Mouse (Mus musculus) lung, adult 2 months (tissue): ENCODE results near the gene Nfkb1. TPM values are rescaled to one million over a fixed set of nuclear protein-coding genes. Genes with fewer than 3 reads are reported as not detected.

ENCODE experiments used
- DNase-seq: peaks from one replicate; pipeline ENCODE4 v3.0.0; 2022
- H3K4me1 ChIP-seq: fragments of 200-500 bp; 2 replicates; pipeline ENCODE4 v1.6.1; 2011; ENCODE audit warnings: low read length; ENCODE audit not compliant: control insufficient read depth, insufficient read depth
- H3K4me3 ChIP-seq: fragments of 200-500 bp; replicated peaks from 2 replicates; pipeline ENCODE3; 2011; ENCODE audit warnings: low read depth, mild to moderate bottlenecking, control low read depth, low read length; ENCODE audit errors: extremely low read depth
- CTCF ChIP-seq: fragments of 200-500 bp; IDR thresholded peaks from 2 replicates; pipeline ENCODE4 v1.5.1; 2011; ENCODE audit warnings: mild to moderate bottlenecking, low read length, control low read depth; ENCODE audit not compliant: insufficient read depth
- POLR2A ChIP-seq: fragments of 200-500 bp; IDR thresholded peaks from 2 replicates; pipeline ENCODE4 v1.6.1; 2011; ENCODE audit warnings: low read depth, mild to moderate bottlenecking, control low read depth, low read length, borderline replicate concordance; ENCODE audit errors: extremely low read depth
- WGBS: fragments of 180-500 bp; shearing (Covaris S2); methylation state at CpG from one replicate; pipeline ENCODE4 v1.1.7; 2018; 5-methylcytosine and 5-hydroxymethylcytosine counted together
- polyA plus RNA-seq: library from polyadenylated mRNA; depleted of rRNA; stranded (reverse); fragments of >200 nt; gene quantifications from 2 replicates; pipeline ENCODE4 v1.2.3, GENCODE M21; 2012

Nfkb1 gene
- polyA plus RNA-seq, 1 experiment = 126 TPM

DNA sequence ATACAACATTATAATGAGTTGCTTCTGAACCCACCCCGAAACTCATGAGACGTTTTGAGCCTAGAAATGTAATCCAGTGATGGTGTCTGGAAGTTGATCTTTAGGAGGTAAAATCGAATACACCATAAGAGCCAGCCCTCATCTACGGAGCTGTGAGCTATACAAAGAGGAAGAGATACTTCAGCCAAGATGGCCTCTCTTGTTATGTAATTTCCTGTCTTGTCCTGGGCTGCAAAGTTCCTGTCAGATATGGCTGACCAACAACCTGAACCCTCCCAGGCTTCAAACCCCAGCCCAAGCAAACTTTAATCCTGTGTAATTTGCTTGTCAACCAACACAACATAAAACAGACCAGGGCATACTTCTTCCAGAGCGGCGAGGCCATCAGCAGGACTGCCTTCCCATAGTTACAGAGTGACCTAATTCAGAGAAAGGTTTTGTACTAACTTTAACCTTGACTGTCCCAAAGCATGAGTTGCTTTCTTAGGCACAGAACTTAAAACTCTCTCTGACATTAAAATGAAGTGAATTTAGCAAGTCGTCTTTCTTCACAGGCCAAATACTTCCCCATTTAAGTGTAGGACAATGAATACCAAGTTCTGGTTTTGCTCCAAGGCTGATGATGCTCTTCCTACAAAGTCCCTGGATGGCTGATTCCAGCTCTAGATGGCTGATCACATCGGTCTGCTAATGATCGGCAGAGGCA lies 63.2 kb downstream of the Nfkb1 start:
- Histone ChIP-seq H3K4me3 (no peak overlapping the region), H3K4me1 (peaks cover 9% of the 10 kb centered on the region; the same call in 1 of the 2 replicates)
- DNase-seq = no peak
- 75% methylated on average over 9 of the region's 9 CpGs for WGBS
- TF ChIP-seq CTCF (no peak), POLR2A (no peak)

DNA sequence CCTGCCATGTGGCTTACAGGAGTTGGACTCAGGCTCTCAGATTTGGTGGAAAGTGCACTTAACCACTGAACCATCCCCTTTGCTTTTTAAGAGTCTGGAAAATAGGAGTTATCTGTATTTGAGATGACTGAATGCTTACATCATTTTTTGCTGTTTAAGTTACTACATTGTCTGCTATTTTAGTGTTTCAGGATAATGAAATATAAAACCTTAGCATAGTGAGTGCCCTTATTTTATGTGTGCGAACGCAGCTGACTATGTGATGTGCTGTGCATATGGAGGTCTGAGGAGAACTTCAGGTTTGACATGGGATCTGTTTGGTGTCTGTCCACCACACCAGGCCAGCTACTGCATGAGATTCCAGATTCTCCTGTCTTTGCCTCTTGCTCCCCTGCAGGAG lies 66.1 kb downstream of the Nfkb1 start:
- no peak for DNase-seq
- no peak for TF ChIP-seq POLR2A
- TF ChIP-seq CTCF = no peak
- H3K4me1 ChIP-seq = peaks cover 5% of the 10 kb centered on the region; the same call in 1 of the 2 replicates
- 97% methylated on average over 2 of the region's 2 CpGs for WGBS
- H3K4me3 ChIP-seq = no peak overlapping the region

DNA sequence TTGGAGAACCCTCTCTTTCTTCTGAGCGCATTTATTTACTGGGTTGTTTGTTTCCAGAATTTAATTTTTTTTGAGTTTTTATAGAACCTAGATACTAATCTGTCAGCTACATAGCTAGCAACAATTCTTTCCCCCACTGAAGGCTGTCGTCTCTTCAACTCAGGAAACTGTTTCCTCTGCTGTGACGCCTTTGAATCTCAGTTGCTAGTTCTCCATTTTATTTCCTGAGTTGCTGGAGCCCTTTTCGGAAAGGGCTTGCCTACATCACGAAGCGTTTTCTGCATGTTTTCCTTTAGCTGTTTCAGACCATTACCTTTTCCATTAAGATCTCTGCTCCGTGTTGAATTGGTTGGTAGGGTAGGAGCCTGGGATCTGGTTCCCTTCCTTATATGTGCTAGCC lies 74.6 kb downstream of the Nfkb1 start:
- DNase-seq = no peak
- TF ChIP-seq POLR2A (no peak), CTCF (no peak)
- no peak overlapping the region for H3K4me3 ChIP-seq
- no peaks in the 10 kb centered on the region; the same call in 1 of the 2 replicates for H3K4me1 ChIP-seq
- 78% methylated on average over 7 of the region's 7 CpGs for WGBS

DNA sequence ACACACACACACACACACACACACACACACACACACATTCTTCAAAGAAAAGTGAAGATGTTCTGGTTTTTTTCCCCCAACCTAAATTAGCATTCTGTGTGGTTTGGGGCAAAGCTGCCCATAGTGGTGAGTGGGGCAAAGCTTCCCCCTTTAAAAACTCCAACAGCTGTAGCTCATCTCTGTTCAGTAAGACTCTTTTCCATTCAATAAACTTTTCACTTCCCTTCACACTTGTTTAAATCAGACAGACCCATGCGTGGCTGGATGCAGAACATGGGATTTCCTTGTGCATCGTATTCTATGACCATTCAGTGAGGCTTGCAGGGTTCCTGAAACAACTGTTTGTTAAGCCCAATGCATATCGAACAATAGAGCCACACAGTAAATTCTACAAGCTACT lies 77.0 kb downstream of the Nfkb1 start:
- DNase-seq = no peak
- Histone ChIP-seq H3K4me3 (no peak overlapping the region), H3K4me1 (no peaks in the 10 kb centered on the region)
- TF ChIP-seq CTCF = no peak
- TF ChIP-seq POLR2A = no peak
- WGBS = 60% methylated on average over 3 of the region's 3 CpGs

DNA sequence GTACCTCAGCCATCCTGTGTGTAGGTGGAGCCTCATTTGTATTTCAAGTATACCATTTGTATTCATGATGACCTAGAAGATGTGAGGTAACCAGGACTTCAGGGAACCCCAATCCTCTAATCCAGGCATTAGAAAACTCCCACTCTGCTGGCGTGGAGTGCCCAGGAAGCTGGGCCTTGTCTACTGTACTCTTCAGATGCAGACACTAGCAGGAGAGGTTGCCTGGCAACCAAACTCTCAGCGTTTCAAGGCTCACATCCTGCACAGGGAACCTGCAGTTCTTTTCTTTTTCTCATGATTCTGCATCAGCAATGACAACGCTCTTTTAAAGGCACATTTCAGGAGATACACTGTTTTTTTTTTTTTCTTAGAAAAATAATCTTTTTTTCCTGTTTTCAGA lies 81.1 kb downstream of the Nfkb1 start:
- no peak for TF ChIP-seq POLR2A
- no peak for TF ChIP-seq CTCF
- H3K4me3 ChIP-seq = no peak overlapping the region
- DNase-seq = no peak
- H3K4me1 ChIP-seq = peaks cover 9% of the 10 kb centered on the region
- 46% methylated on average over 3 of the region's 3 CpGs for WGBS

DNA sequence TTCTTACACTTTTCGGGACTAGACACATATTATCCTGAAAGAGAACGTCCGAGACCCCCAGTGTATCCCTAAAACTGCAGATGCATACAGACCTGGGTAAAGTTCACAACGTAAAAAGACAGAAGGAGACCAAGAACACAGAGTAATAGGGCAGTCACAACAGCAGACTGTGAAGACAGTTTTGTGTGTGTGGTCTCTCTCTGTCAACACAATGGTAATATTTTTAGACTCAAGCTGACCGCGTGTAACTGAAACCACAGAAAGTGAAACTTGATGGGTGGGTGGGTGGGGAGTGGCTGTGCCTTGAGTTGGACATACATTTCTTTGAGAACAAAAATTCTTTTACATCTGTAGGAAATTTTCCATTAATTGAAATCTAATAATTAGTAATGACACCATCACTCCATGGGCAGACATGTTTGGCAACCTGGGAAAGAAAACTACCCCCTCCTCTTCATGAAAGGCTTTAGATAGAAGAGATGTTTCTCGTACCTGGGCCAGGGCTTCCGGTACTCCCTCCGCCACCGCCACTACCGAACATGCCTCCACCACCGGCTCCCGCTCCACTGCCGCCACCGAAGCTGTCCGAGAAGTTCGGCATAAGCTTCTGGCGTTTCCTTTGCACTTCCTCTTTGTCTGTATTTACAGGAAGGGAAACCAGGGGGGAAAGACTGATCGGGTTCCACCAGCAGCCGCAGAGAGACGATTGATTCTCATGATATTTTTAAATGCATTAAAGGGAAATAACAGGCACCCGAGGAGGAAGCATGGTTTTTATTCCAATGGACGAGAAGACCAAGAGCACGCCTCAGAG lies 83.5 kb downstream of the Nfkb1 start:
- TF ChIP-seq CTCF (no peak), POLR2A (no peak)
- H3K4me1 ChIP-seq = peaks cover 13% of the 10 kb centered on the region
- WGBS = 31% methylated on average over 24 of the region's 24 CpGs
- H3K4me3 ChIP-seq = peak overlapping the region; percentile 62
- DNase-seq = no peak

DNA sequence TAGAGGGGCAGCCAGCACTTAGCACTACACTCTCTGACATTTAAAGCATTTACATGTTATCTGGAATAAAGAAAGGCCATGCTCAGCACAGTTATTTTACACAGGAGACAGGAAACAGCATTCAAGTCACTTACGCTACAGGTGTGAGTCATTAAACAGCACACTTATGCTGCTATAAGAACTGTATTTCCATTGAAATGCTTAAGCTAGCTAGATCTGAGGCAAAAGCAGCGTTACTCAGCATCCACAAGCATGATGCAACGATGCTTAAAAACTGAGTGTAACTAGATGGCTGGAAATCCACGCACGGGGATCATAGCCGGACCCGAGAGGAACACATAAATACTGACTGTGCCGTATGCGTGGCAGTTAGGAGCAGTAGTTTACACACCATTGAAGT lies 84.3 kb downstream of the Nfkb1 start:
- 39% methylated on average over 9 of the region's 9 CpGs for WGBS
- peaks cover 13% of the 10 kb centered on the region for H3K4me1 ChIP-seq
- TF ChIP-seq POLR2A = no peak
- no peak for TF ChIP-seq CTCF
- peak overlapping the region; percentile 32 for H3K4me3 ChIP-seq
- no peak for DNase-seq

DNA sequence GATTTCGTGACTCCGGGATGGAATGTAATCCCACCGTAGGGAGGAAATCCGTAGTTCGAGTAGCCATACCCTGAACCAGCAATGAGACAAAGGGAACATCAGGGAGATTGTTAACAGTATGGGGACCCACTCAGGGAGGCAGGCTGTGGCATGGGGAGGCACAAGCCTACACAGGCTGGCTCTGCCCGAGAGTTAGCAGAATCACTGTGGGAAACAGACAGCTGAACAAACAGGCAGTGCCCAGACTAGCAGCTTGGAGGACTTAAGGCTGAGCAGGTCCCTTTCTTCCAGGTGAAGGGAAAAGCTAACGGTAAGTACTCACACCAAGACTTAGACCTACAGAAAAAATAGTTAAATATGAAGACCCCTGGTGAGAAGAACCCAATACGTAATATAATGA lies 84.8 kb downstream of the Nfkb1 start:
- 80% methylated on average over 8 of the region's 8 CpGs for WGBS
- H3K4me1 ChIP-seq = peaks cover 13% of the 10 kb centered on the region
- TF ChIP-seq POLR2A (no peak), CTCF (no peak)
- no peak overlapping the region for H3K4me3 ChIP-seq
- DNase-seq = no peak

DNA sequence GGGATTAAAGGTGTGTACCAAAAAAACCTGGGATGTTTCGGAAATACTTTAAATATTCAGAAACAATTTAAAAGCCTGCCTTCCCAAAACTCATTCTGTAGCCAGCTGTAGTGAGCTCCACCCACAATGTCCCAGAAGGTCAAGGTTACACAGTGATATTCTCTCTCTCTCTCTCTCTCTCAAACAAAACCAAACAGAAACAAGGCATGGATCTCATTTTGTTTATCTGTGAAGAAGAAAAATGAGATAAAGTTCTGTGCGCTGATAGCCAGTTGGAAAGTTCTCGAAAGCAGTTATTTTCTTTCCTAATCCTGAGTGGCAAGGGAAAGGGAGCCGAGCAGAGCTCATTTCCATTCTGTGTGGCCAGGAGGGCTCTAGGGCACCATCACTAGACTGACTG lies 85.9 kb downstream of the Nfkb1 start:
- 35% methylated on average over 4 of the region's 4 CpGs for WGBS
- no peak for DNase-seq

More for the DNA sequence above, 85.9 kb downstream of the Nfkb1 start:
- TF ChIP-seq CTCF (no peak), POLR2A (no peak)
- no peak overlapping the region for H3K4me3 ChIP-seq
- peaks cover 13% of the 10 kb centered on the region for H3K4me1 ChIP-seq
